ENCODE assay signal across 8 mouse cellular contexts in genomic region chr7:127470743-127471645, GRCm38 (mm10). TPM values are rescaled to one million over a fixed set of nuclear protein-coding genes. Genes with fewer than 3 reads are reported as not detected.
A peak's percentile ranks its signal among the peaks of the same experiment; 100 is the strongest.
DNase-seq lines count a peak whose midpoint lies in the region; ATAC-seq and TF ChIP-seq lines count a peak whose summit lies in the region.

No protein-coding gene starts in this region.

- WGBS in hindbrain, postnatal 0 days, result under 1% methylated on average over 44 of the region's 46 CpGs

- ATAC-seq in common myeloid progenitor, adult 5-6 weeks (replicated peaks; ENCODE audit: low read depth, poor library complexity, severe bottlenecking), result peak; percentile 86
- peak; percentile 96 for ATAC-seq in hindbrain, postnatal 0 days
- ATAC-seq in megakaryocyte, adult 5-6 weeks (ENCODE audit: poor library complexity, severe bottlenecking), result peak; percentile 87

- no peak for TF ChIP-seq CTCF in gastrocnemius, adult 2 months (IDR thresholded peaks at IDR 0.05)
- peak; percentile 18 for TF ChIP-seq CTCF in hindbrain, postnatal 0 days (IDR thresholded peaks at IDR 0.05; ENCODE audit: low read depth)
- TF ChIP-seq CTCF in left cerebral cortex, adult 2 months (IDR thresholded peaks at IDR 0.05), result no peak

- H3K4me2 ChIP-seq in hindbrain, postnatal 0 days (ENCODE audit: low read depth, low read length), result peak overlapping the region; percentile 91

- peak overlapping the region; percentile 95 for H3K9ac ChIP-seq in hindbrain, postnatal 0 days (replicated peaks; ENCODE audit: low read length)

- intact Hi-C loops in gastrocnemius, adult 2 months (cut with DNase I), result loop anchor here (10.0 kb wide), 1 partner anchor 106 kb away; no protein-coding TSS in a partner anchor
- intact Hi-C loops in left cerebral cortex, adult 2 months (cut with DNase I), result loop anchor here (1.0 to 5.0 kb wide), 4 partner anchors 22 to 124 kb away; partner anchors contain the start of genes E430018J23Rik, Zfp689 and Zfp768

- no peaks in the 10 kb centered on the region for H3K27me3 ChIP-seq in hindbrain, postnatal 0 days (ENCODE audit: insufficient read depth, low read length)

- peak overlapping the region; percentile 84 for H3K4me3 ChIP-seq in gastrocnemius, adult 2 months
- peak overlapping the region; percentile 84 for H3K4me3 ChIP-seq in hindbrain, postnatal 0 days (ENCODE audit: low read length)
- H3K4me3 ChIP-seq in left cerebral cortex, adult 2 months, result peak overlapping the region; percentile 81

- DNase-seq in ZHBTc4 (ENCODE audit: low read depth, low spot score), result peak; percentile 98
- peak; percentile 94 for DNase-seq in gastrocnemius, adult 2 months
- DNase-seq in hindbrain, postnatal 0 days (ENCODE audit: low spot score), result peak; percentile 99
- peak; percentile 86 to 93 for DNase-seq in left cerebral cortex, adult 2 months (ENCODE audit: extremely low spot score in 1 of 2, low spot score in 2 of 2)
- DNase-seq in right cerebral cortex, adult 2 months (ENCODE audit: low spot score in 2 of 2), result peak; percentile 94
- DNase-seq in urinary bladder, postnatal 14 days (ENCODE audit: low spot score), result peak; percentile 91

- no peaks in the 10 kb centered on the region for H3K9me3 ChIP-seq in hindbrain, postnatal 0 days (ENCODE audit: low read length)

- H3K36me3 ChIP-seq in hindbrain, postnatal 0 days (ENCODE audit: insufficient read depth, low read length), result peaks cover 24% of the 10 kb centered on the region

- peak overlapping the region; percentile 98 for H3K27ac ChIP-seq in gastrocnemius, adult 2 months
- H3K27ac ChIP-seq in hindbrain, postnatal 0 days, result peak overlapping the region; percentile 99
- peak overlapping the region; percentile 97 for H3K27ac ChIP-seq in left cerebral cortex, adult 2 months

- H3K4me1 ChIP-seq in hindbrain, postnatal 0 days (ENCODE audit: insufficient read depth, low read length), result peaks cover 8% of the 10 kb centered on the region; the same call in 1 of the 2 replicates

RNA-seq across cellular contexts. Expression of gene Fbrs, which starts 8.0 kb away (rescaled TPM):
- 15.1 and 30.3 TPM in 2 replicates for total RNA-seq in common myeloid progenitor, adult 5-6 weeks (2017)
- total RNA-seq in gastrocnemius, adult 2 months (2021), result 10 to 100 TPM; 24.1 to 24.7 TPM
- 36.6 and 40.7 TPM in 2 replicates for total RNA-seq in hindbrain, postnatal 0 days (2014; rRNA removed)
- polyA plus RNA-seq in hindbrain, postnatal 0 days (2015; fragmentation: Nextera tagmentation; extraction: Ambion mirVana), result 10.4 and 12.1 TPM in 2 replicates
- 10 to 100 TPM; 62.3 to 63.9 TPM for total RNA-seq in left cerebral cortex, adult 2 months (2021)
- total RNA-seq in megakaryocyte, adult 5-6 weeks (2015), result 115 and 138 TPM in 2 replicates
- 28.1 and 38.1 TPM in 2 replicates for total RNA-seq in megakaryocyte, adult 5-6 weeks (2017)

RNA-seq across cellular contexts. Expression of gene Prr14, which starts 11.6 kb away (rescaled TPM):
- total RNA-seq in common myeloid progenitor, adult 5-6 weeks (2017), result 19.0 and 33.8 TPM in 2 replicates
- total RNA-seq in gastrocnemius, adult 2 months (2021), result 10 to 100 TPM; 19.3 to 20.9 TPM
- 57.2 and 58.5 TPM in 2 replicates for total RNA-seq in hindbrain, postnatal 0 days (2014; rRNA removed)
- polyA plus RNA-seq in hindbrain, postnatal 0 days (2015; fragmentation: Nextera tagmentation; extraction: Ambion mirVana), result 27.0 and 31.4 TPM in 2 replicates
- 10 to 100 TPM; 28.4 to 33.4 TPM for total RNA-seq in left cerebral cortex, adult 2 months (2021)
- total RNA-seq in megakaryocyte, adult 5-6 weeks (2015), result 113 and 114 TPM in 2 replicates
- total RNA-seq in megakaryocyte, adult 5-6 weeks (2017), result 37.0 and 46.2 TPM in 2 replicates

RNA-seq across cellular contexts. Expression of gene Zfp689, which starts 22.0 kb away (rescaled TPM):
- 3.1 and 4.8 TPM in 2 replicates for total RNA-seq in common myeloid progenitor, adult 5-6 weeks (2017)
- total RNA-seq in gastrocnemius, adult 2 months (2021), result 1 to 10 TPM in 1 of 2 experiments, under 1 TPM in 1; 0.71 to 1.3 TPM
- 8.6 and 9.4 TPM in 2 replicates for total RNA-seq in hindbrain, postnatal 0 days (2014; rRNA removed)
- 7.7 and 7.9 TPM in 2 replicates for polyA plus RNA-seq in hindbrain, postnatal 0 days (2015; fragmentation: Nextera tagmentation; extraction: Ambion mirVana)
- 1 to 10 TPM; 5.5 to 6.7 TPM for total RNA-seq in left cerebral cortex, adult 2 months (2021)
- total RNA-seq in megakaryocyte, adult 5-6 weeks (2015), result 1.2 and 1.6 TPM in 2 replicates
- total RNA-seq in megakaryocyte, adult 5-6 weeks (2017), result 1.4 and 1.8 TPM in 2 replicates

RNA-seq across cellular contexts. Expression of gene Srcap, which starts 40.8 kb away (rescaled TPM):
- total RNA-seq in common myeloid progenitor, adult 5-6 weeks (2017), result 33.8 and 62.1 TPM in 2 replicates
- total RNA-seq in gastrocnemius, adult 2 months (2021), result 10 to 100 TPM; 47.5 to 50.4 TPM
- total RNA-seq in hindbrain, postnatal 0 days (2014; rRNA removed), result 49.0 and 174 TPM in 2 replicates
- 29.4 and 29.7 TPM in 2 replicates for polyA plus RNA-seq in hindbrain, postnatal 0 days (2015; fragmentation: Nextera tagmentation; extraction: Ambion mirVana)
- 100 to 1,000 TPM; 122 to 126 TPM for total RNA-seq in left cerebral cortex, adult 2 months (2021)
- total RNA-seq in megakaryocyte, adult 5-6 weeks (2015), result 53.0 and 57.0 TPM in 2 replicates
- total RNA-seq in megakaryocyte, adult 5-6 weeks (2017), result 15.8 and 21.1 TPM in 2 replicates

RNA-seq across cellular contexts. Expression of gene Gm42715, which starts 48.4 kb away (rescaled TPM):
- total RNA-seq in common myeloid progenitor, adult 5-6 weeks (2017), result 11.2 and 11.9 TPM in 2 replicates
- total RNA-seq in gastrocnemius, adult 2 months (2021), result 1 to 10 TPM; 5.3 to 5.5 TPM
- 18.9 and 27.6 TPM in 2 replicates for total RNA-seq in hindbrain, postnatal 0 days (2014; rRNA removed)
- polyA plus RNA-seq in hindbrain, postnatal 0 days (2015; fragmentation: Nextera tagmentation; extraction: Ambion mirVana), result 11.1 and 11.2 TPM in 2 replicates
- total RNA-seq in left cerebral cortex, adult 2 months (2021), result 10 to 100 TPM; 12.6 TPM
- total RNA-seq in megakaryocyte, adult 5-6 weeks (2015), result 14.8 and 16.7 TPM in 2 replicates
- total RNA-seq in megakaryocyte, adult 5-6 weeks (2017), result 5.4 and 8.3 TPM in 2 replicates

Comparison
In these comparisons a context has a peak if more than half of its experiments do, and no peak if none do; other contexts are left out.
1. Peak in every context shown above with its lines: DNase-seq, ATAC-seq, H3K4me3 ChIP-seq and H3K27ac ChIP-seq.